Mouse (Mus musculus) kidney, postnatal 4 days (tissue): ENCODE measurements around the gene Phf12.

Experiments used
- DNase-seq, 2 experiments: peaks; one replicate each; pipeline ENCODE4 v3.0.0; 2021; ENCODE audit warnings: mixed read lengths in 2 of 2

Gene Phf12

DNA sequence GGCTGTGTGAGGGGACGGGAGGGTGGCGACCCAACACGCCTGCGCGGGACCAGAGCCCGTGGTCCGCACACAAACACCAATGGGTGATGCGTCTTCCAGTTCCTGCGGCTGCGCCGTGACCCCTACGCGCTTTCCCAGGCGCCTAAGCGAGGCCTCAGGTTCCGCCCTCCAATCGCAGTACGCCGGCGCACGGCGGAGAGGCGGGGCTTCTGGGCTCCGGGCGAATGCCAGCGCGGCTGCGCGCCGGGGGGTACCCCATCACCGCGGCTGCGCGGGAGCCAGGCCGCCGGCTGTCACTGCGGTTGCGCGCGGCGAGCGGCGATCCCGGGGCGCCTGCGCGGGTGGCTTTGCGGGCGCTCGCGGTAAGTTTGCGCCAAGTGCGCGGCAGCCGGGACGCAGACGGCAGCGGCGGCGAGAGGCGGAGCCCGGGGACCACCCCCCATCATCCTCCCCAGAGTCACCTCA lies at the start of gene Phf12:
Gene Phf12, plus strand, starts transcription at position 314 of the 465 bp plus-strand sequence.
- peak; percentile 99 to 100 for DNase-seq

DNA sequence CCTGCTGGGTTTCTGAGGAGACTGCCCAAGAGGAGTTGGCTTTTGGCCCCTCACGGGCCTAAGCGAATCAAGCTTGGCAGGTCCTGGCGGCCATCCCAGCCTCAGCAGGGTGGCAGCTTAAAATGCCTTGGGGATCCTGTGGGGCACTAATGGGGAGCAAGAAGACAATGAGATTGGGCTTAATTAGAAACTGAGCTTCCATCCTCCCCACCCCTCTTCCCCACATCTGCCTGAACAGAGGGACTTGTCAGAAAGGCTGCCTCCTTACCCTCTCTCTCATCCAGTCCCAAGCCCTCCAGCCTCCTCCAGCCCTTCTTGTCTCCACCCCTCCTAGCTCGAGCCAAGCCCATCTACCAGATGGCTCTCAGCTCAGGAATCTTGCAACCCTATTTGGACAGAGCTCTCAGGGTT lies 48.4 kb upstream of the Phf12 start:
- DNase-seq: no peak

GRCm38 (mm10) chr11:77934568-77935311 lies 47.8 kb upstream of the Phf12 start:
- DNase-seq: no peak

GRCm38 (mm10) chr11:77936846-77937245 lies 45.7 kb upstream of the Phf12 start:
- DNase-seq: no peak

- DNase-seq: no peak
Measured at GRCm38 (mm10) chr11:77937649-77938410, 44.7 kb upstream of the Phf12 start.

GRCm38 (mm10) chr11:77942230-77942629 lies 40.3 kb upstream of the Phf12 start:
- DNase-seq: no peak

DNA sequence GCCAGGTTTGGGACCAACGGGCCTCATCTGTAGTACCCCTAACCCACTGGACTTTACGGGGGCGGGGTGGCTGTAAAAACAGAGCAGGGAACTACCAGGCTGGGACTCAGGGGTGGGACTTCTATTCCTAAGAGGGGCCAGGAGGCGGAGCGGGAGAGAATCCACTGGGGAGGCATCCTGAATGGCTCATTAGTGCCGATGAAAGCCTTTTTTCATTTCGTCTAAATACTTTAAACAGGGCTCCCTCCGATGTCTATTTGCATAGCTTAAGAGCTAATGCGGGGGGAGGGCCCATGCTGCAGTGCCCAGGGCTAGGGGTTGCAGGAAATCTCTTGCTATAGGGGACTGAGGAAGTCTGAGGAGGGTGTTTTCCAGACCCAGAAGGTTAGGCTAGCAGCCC lies 34.7 kb upstream of the Phf12 start:
- no peak for DNase-seq

DNA sequence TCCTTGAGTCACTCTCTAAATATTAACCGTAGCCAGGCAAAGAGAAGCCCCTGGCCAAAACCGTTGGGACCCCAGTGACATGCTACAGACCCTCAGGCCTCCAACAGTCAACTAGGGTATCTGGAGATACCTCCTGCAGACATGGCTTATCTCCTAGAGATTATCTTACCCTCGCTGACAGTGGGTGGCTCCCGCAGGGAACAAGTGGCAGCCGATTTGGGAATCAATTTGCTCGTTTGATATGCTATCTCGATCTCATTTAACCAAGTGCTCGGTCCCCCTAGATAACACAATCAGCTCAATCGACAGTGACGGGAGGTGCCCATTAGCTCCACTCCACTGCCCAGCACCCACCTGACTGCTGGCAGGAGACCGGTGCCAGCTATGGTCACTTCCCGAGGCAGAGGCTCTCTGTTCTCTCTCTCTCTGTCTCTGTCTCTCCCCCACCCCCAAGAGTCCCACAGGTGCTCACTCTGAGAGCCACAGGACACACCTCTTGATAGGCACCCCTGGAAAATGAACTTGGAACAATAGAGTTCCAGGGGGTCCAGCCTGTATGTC lies 32.3 kb upstream of the Phf12 start:
- DNase-seq: no peak

DNA sequence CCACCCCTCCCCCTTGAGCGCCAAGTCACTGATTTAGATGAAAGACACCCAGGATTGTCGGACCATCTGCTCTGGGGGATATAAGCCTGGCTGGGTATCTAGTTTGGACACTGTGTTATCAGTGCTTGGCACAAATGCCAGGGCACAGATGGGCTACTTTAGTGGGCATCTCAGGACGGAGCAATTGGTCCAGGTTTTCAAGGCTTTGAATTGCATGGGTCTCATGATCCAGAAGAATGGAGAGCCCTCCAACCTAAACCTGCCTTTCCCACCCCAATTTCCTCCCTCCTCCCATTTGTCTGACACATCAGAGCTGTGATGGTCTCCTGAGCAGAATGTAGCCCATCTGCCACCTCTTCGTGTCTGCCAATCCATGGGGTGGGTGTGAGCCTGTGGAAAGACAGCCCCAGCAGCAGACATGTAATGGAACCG lies 31.7 kb upstream of the Phf12 start:
- no peak for DNase-seq

GRCm38 (mm10) chr11:77953671-77954070 lies 28.9 kb upstream of the Phf12 start:
- DNase-seq: peak; percentile 60 to 61

- DNase-seq: no peak
Measured at GRCm38 (mm10) chr11:77956428-77956827, 26.1 kb upstream of the Phf12 start.

DNA sequence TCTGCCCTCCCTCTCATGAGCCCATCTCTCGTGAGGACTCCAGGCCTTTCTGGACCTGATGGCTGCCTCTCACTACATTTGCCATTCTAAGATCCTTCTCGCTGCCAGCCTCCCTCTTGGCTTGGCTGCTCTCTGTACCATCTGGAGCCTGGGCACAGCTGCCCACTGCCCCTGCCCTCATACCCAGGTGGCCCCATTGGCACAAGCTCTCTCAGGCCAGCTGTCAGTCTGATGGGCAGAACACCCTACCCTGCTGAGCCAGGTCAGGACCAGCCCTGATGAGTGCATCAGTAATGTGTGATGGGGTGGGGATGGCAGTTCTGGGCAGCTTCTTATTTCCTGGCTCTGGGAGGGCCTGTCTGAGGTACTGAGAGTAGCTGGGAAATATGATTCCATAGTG lies 24.3 kb upstream of the Phf12 start:
- DNase-seq: no peak

DNA sequence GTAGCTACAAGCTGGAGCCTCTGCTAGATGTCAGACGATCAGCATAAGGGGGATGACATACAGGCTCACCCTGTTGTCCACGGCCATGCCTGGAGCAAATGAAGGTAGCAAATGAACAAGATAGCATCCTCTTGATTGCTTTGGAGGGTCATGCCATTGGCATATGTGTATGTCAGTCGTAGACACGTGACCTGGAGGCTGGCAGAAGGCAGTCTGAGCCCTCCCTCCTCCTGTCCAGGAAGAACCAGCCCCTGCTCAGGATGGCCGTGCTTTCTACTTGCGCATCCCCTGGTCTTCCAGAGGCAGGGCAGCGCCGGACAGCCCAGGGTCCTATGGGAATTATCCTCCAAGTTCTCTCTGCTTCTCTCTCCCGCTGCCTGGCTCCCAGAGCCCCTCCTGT lies 23.6 kb upstream of the Phf12 start:
- DNase-seq: no peak

- no peak for DNase-seq
Measured at GRCm38 (mm10) chr11:77960199-77960598, 22.4 kb upstream of the Phf12 start.

- DNase-seq: no peak
Measured at GRCm38 (mm10) chr11:77960898-77961297, 21.7 kb upstream of the Phf12 start.

DNA sequence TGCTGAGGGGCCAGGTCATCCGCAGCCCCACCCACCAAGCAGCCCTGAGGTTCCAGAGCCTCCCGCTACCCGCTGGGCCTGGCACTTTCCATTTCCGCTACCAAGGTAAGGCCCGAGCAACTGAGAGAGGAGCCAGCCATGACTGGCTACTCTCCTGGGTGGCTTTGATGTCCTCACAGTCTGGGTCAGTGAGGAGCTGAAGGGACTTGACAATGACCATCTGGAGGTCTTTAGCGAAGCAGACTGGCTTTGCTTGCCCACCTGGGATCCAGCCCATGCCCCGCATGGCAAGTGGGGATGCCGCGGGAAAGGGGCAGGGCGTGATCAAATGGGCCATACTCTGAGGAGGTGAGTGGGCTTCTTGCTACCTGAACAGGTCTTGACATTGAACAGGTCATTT lies 19.6 kb upstream of the Phf12 start:
- no peak for DNase-seq

DNA sequence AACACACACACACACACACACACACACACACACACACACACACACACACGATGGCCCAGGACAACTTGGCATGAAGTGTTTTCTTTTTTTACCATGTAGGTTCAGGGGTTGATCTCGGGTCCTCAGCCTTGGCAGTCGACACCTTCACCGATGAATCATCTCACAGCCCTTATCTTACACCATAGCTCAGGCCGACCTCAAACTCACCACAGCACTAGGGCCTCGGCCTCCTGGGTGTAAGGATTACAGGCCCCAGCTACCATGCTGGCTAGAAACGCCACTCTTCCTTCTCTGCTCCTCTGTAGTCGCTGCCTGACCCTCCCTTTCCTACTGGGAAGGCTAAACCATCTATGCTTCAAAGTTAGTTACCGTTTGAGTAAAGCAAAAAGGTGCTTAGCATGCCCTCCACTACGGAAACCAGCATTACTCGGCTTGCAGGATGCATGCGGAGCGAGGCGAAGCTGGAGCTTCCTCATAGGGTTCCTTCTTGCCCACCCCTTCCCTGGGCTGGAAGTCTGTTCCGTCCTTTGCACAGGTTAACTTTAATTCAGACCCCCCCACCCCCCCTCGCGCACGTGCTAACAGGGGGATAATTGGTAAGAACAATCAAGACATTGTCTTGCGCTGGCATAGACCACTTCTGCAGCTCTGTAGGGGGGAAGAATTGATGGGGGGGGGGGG lies 18.0 kb upstream of the Phf12 start:
- DNase-seq: no peak

DNA sequence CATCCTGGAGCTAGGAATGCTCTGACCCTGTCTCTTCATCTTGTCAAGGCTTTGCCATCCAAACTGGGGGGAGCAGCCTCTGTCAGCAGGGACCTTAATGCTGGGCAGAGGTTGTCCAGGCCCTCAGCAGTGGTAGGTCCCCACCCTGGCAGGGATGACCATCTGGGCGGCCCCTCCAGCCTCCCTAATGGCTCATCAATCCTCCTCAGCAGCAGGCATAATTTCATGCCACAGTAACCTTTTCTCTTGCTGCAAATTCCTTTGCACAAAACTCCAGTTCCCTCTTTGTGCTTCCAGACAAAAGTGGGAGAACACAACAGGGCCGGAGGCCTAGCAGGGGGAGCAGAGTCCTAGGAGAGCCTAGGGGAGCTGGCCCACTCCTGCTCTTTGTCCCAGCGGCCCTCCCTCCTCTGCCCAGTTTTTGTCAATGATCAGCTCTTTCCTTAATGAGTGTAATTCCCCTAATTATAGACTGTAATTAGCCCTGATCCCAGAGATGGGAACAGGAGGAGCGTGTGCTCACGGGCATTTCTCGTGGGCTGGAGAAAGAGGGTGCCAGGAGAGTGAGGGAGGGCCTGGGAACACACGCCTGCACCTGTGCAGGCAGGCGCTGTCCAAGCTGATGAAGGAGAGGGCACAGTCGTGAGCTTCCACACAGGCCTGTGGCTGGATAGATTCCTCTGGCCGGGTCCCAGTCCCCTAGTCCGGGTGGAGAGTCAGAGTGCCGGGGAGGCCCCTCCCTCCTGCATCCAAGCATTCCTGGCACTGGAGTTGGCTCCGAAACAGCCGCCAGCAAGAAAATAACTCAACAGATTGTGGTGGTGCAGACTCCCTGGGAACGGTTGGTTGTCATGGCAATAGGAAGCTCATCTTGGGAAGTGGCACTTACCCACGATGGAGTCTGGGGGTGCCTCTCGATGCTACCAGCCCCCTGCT lies 17.2 kb upstream of the Phf12 start:
- DNase-seq: peak; percentile 37 to 44

- no peak for DNase-seq
Measured at GRCm38 (mm10) chr11:77966037-77966391, 16.5 kb upstream of the Phf12 start.

GRCm38 (mm10) chr11:77967114-77967513 lies 15.4 kb upstream of the Phf12 start:
- peak; percentile 81 for DNase-seq

DNA sequence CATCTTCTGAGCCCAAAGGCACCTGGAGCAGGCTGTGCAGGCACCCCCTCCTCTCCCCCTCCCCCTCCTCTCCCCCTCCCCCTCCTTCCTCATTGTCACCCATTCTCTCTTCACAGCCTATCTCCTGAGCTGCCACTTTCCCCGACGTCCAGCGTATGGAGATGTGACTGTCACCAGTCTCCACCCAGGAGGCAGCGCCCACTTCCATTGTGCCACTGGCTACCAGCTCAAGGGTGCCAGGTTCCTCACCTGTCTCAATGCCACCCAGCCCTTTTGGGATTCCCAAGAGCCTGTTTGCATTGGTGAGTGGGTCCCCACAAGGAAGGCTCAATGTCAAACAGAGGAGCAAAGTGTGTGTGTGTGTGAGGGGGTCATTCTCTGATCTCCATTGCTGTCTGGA lies 13.8 kb upstream of the Phf12 start:
- DNase-seq: no peak

GRCm38 (mm10) chr11:77970718-77971117 lies 11.8 kb upstream of the Phf12 start:
- DNase-seq: no peak
